Mouse (Mus musculus): Measurements from ENCODE around the gene Mast4. TPM values are rescaled to one million over a fixed set of nuclear protein-coding genes. Genes with fewer than 3 reads are reported as not detected.

The Mast4 gene
- total and polyA plus RNA-seq, 3 experiments: 0.04 to 1.1 (median 0.23) TPM

- Histone ChIP-seq H3K9me3 (replicated peaks) (no peaks in the 10 kb centered on the region), H3K27me3 (ENCODE audit: insufficient read depth, low read length) (0 out of 2 replicates have a peak, but pooled peaks cover 4% of the 10 kb centered on the region), H3K4me1 (ENCODE audit: insufficient read depth, low read depth, low read length) (no peaks in the 10 kb centered on the region), H3K36me3 (replicated peaks) (no peaks in the 10 kb centered on the region), H3K4me3 (ENCODE audit: low read depth, low read length) (no peak overlapping the region)
- TF ChIP-seq CTCF (IDR thresholded peaks at IDR 0.05; ENCODE audit: low read depth, low read length): no peak
- TF ChIP-seq GATA1 (IDR thresholded peaks at IDR 0.05; ENCODE audit: borderline replicate concordance, low read length): no peak
- no peak for TF ChIP-seq POLR2AphosphoS5 (IDR thresholded peaks at IDR 0.05; ENCODE audit: insufficient replicate concordance, low read depth, low read length)
- TF ChIP-seq TAL1 (conservative IDR thresholded peaks at IDR 0.05; ENCODE audit: low read depth, low read length): no peak
- TF ChIP-seq GATA2 (IDR thresholded peaks at IDR 0.05; ENCODE audit: borderline replicate concordance, low read depth, low read length): no peak
- ATAC-seq (ENCODE audit: extremely low read depth, insufficient number of reproducible peaks, low FRiP score, poor library complexity, severe bottlenecking): no peak
- DNase-seq (ENCODE audit: low spot score): no peak
Observed at GRCm38 (mm10) chr13:103285821-103286220, 48.5 kb downstream of the Mast4 start.

GRCm38 (mm10) chr13:103285036-103285435, 49.3 kb downstream of the Mast4 start:
- no peak for ATAC-seq (ENCODE audit: extremely low read depth, insufficient number of reproducible peaks, low FRiP score, poor library complexity, severe bottlenecking)
- Histone ChIP-seq H3K36me3 (replicated peaks) (no peaks in the 10 kb centered on the region), H3K4me3 (ENCODE audit: low read depth, low read length) (no peak overlapping the region), H3K4me1 (ENCODE audit: insufficient read depth, low read depth, low read length) (no peaks in the 10 kb centered on the region), H3K27me3 (ENCODE audit: insufficient read depth, low read length) (0 out of 2 replicates have a peak, but pooled peaks cover 4% of the 10 kb centered on the region), H3K9me3 (replicated peaks) (no peaks in the 10 kb centered on the region)
- DNase-seq (ENCODE audit: low spot score): no peak
- TF ChIP-seq CTCF (IDR thresholded peaks at IDR 0.05; ENCODE audit: low read depth, low read length): no peak
- TF ChIP-seq POLR2AphosphoS5 (IDR thresholded peaks at IDR 0.05; ENCODE audit: insufficient replicate concordance, low read depth, low read length): no peak
- no peak for TF ChIP-seq TAL1 (conservative IDR thresholded peaks at IDR 0.05; ENCODE audit: low read depth, low read length)
- no peak for TF ChIP-seq GATA1 (IDR thresholded peaks at IDR 0.05; ENCODE audit: borderline replicate concordance, low read length)
- TF ChIP-seq GATA2 (IDR thresholded peaks at IDR 0.05; ENCODE audit: borderline replicate concordance, low read depth, low read length): no peak

- DNase-seq (ENCODE audit: low spot score): no peak
- TF ChIP-seq GATA1 (IDR thresholded peaks at IDR 0.05; ENCODE audit: borderline replicate concordance, low read length) (no peak), TAL1 (conservative IDR thresholded peaks at IDR 0.05; ENCODE audit: low read depth, low read length) (no peak), GATA2 (IDR thresholded peaks at IDR 0.05; ENCODE audit: borderline replicate concordance, low read depth, low read length) (no peak), POLR2AphosphoS5 (IDR thresholded peaks at IDR 0.05; ENCODE audit: insufficient replicate concordance, low read depth, low read length) (no peak), CTCF (IDR thresholded peaks at IDR 0.05; ENCODE audit: low read depth, low read length) (no peak)
- no peak for ATAC-seq (ENCODE audit: extremely low read depth, insufficient number of reproducible peaks, low FRiP score, poor library complexity, severe bottlenecking)
- peaks cover 16% of the 10 kb centered on the region for H3K27me3 ChIP-seq (ENCODE audit: insufficient read depth, low read length)
- H3K36me3 ChIP-seq (replicated peaks): no peaks in the 10 kb centered on the region
- H3K4me3 ChIP-seq (ENCODE audit: low read depth, low read length): no peak overlapping the region
- no peaks in the 10 kb centered on the region for H3K9me3 ChIP-seq (replicated peaks)
- peaks cover 26% of the 10 kb centered on the region for H3K4me1 ChIP-seq (ENCODE audit: insufficient read depth, low read depth, low read length)
Observed at GRCm38 (mm10) chr13:103270856-103271391, 63.4 kb downstream of the Mast4 start.

- Histone ChIP-seq H3K27me3 (ENCODE audit: insufficient read depth, low read length) (peaks cover 14% of the 10 kb centered on the region), H3K4me1 (ENCODE audit: insufficient read depth, low read depth, low read length) (peaks cover 3% of the 10 kb centered on the region; the same call in 1 of the 2 replicates), H3K36me3 (replicated peaks) (no peaks in the 10 kb centered on the region), H3K4me3 (ENCODE audit: low read depth, low read length) (no peak overlapping the region), H3K9me3 (replicated peaks) (peaks cover 2% of the 10 kb centered on the region; the same call in 1 of the 2 replicates)
- no peak for DNase-seq (ENCODE audit: low spot score)
- ATAC-seq (ENCODE audit: extremely low read depth, insufficient number of reproducible peaks, low FRiP score, poor library complexity, severe bottlenecking): no peak
- TF ChIP-seq CTCF (IDR thresholded peaks at IDR 0.05; ENCODE audit: low read depth, low read length): no peak
- no peak for TF ChIP-seq GATA1 (IDR thresholded peaks at IDR 0.05; ENCODE audit: borderline replicate concordance, low read length)
- no peak for TF ChIP-seq GATA2 (IDR thresholded peaks at IDR 0.05; ENCODE audit: borderline replicate concordance, low read depth, low read length)
- no peak for TF ChIP-seq POLR2AphosphoS5 (IDR thresholded peaks at IDR 0.05; ENCODE audit: insufficient replicate concordance, low read depth, low read length)
- TF ChIP-seq TAL1 (conservative IDR thresholded peaks at IDR 0.05; ENCODE audit: low read depth, low read length): no peak
Observed at GRCm38 (mm10) chr13:103262707-103263106, 71.6 kb downstream of the Mast4 start.

- TF ChIP-seq GATA1 (IDR thresholded peaks at IDR 0.05; ENCODE audit: borderline replicate concordance, low read length) (no peak), GATA2 (IDR thresholded peaks at IDR 0.05; ENCODE audit: borderline replicate concordance, low read depth, low read length) (no peak), CTCF (IDR thresholded peaks at IDR 0.05; ENCODE audit: low read depth, low read length) (no peak), TAL1 (conservative IDR thresholded peaks at IDR 0.05; ENCODE audit: low read depth, low read length) (no peak), POLR2AphosphoS5 (IDR thresholded peaks at IDR 0.05; ENCODE audit: insufficient replicate concordance, low read depth, low read length) (no peak)
- DNase-seq (ENCODE audit: low spot score) (no peak), ATAC-seq (ENCODE audit: extremely low read depth, insufficient number of reproducible peaks, low FRiP score, poor library complexity, severe bottlenecking) (no peak)
- peaks cover 3% of the 10 kb centered on the region; the same call in 1 of the 2 replicates for H3K4me1 ChIP-seq (ENCODE audit: insufficient read depth, low read depth, low read length)
- H3K9me3 ChIP-seq (replicated peaks): peaks cover 2% of the 10 kb centered on the region; the same call in 1 of the 2 replicates
- H3K4me3 ChIP-seq (ENCODE audit: low read depth, low read length): no peak overlapping the region
- H3K36me3 ChIP-seq (replicated peaks): no peaks in the 10 kb centered on the region
- peaks cover 10% of the 10 kb centered on the region for H3K27me3 ChIP-seq (ENCODE audit: insufficient read depth, low read length)
Observed at GRCm38 (mm10) chr13:103262061-103262460, 72.2 kb downstream of the Mast4 start.

- peaks cover 7% of the 10 kb centered on the region; the same call in 1 of the 2 replicates for H3K27me3 ChIP-seq (ENCODE audit: insufficient read depth, low read length)
- ATAC-seq (ENCODE audit: extremely low read depth, insufficient number of reproducible peaks, low FRiP score, poor library complexity, severe bottlenecking) (no peak), DNase-seq (ENCODE audit: low spot score) (no peak)
- peaks cover 2% of the 10 kb centered on the region; the same call in 1 of the 2 replicates for H3K9me3 ChIP-seq (replicated peaks)
- no peak overlapping the region for H3K4me3 ChIP-seq (ENCODE audit: low read depth, low read length)
- H3K36me3 ChIP-seq (replicated peaks): no peaks in the 10 kb centered on the region
- H3K4me1 ChIP-seq (ENCODE audit: insufficient read depth, low read depth, low read length): no peaks in the 10 kb centered on the region
- no peak for TF ChIP-seq TAL1 (conservative IDR thresholded peaks at IDR 0.05; ENCODE audit: low read depth, low read length)
- TF ChIP-seq POLR2AphosphoS5 (IDR thresholded peaks at IDR 0.05; ENCODE audit: insufficient replicate concordance, low read depth, low read length): no peak
- no peak for TF ChIP-seq GATA1 (IDR thresholded peaks at IDR 0.05; ENCODE audit: borderline replicate concordance, low read length)
- TF ChIP-seq CTCF (IDR thresholded peaks at IDR 0.05; ENCODE audit: low read depth, low read length): no peak
- TF ChIP-seq GATA2 (IDR thresholded peaks at IDR 0.05; ENCODE audit: borderline replicate concordance, low read depth, low read length): no peak
Observed at GRCm38 (mm10) chr13:103260414-103260813, 73.9 kb downstream of the Mast4 start.

All from G1E (cell line).